Mouse (Mus musculus): ENCODE measurements at regions not wholly inside any gene's neighbourhood (a gene's known extent, or its start where the extent isn't known, plus 50 kb on each side); places are given as distances from the start of the nearest gene placed in this dataset.

DNA sequence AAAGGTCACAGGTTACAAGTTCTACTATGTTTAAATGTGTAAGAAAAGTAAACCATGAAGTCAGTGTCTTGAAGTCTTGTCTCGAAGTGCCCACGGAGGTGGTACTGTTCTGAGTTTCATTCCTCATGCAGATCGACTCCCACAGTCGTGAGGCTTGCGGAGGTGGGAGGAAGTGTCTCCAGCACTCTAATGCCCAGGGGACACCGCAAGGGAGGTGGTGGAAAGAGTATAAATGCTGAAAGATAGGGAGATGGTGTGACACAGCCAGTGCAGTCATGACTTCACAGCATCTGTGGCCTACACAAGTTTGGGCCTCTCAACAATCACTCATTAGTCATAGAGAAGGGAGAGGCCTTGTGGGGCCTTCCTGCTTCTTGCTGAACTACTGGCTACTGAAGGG is 112.8 kb upstream of the Adra1d start:
- DNase-seq (ENCODE audit: low spot score in 2 of 2), result no peak

DNA sequence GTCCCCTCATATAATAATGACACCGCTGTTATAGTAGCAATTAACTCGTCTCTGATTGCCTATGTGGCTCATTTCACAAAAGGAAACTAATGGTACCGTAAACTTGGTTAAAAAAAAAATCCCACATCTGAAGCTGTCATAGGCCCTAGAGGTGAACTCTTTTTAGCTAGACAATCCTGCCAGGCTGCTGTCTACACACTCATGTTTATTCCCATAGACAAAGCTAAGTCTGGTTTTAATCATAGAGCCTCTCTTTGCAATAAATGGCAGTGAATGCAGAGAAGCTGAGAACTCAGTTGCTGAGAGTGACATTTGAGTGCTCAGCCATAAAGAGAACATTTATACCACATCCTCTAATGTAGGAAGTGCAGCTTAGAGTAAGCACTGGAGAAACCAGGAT is 111.3 kb upstream of the Adra1d start:
- DNase-seq (ENCODE audit: low spot score in 2 of 2), result no peak

DNA sequence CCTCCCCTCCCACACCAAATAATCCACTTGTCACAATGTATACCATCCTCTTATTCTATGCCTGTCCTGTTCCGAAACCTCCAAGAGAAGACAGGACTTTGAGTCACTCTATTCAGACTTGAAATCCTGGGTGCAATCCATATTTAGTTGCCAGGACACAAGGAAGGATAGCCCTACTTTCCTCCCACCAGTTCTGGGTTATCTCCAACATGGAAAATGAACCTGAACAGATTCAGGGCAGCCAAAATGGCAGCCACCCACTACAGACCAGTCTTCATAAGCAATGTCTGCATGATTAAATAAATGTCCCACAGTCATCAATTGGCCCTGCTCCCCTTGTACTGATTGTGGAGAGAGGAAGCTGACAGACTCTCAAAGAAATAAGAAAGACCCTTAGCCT is 110.6 kb upstream of the Adra1d start:
- DNase-seq (ENCODE audit: low spot score in 2 of 2), result no peak

DNA sequence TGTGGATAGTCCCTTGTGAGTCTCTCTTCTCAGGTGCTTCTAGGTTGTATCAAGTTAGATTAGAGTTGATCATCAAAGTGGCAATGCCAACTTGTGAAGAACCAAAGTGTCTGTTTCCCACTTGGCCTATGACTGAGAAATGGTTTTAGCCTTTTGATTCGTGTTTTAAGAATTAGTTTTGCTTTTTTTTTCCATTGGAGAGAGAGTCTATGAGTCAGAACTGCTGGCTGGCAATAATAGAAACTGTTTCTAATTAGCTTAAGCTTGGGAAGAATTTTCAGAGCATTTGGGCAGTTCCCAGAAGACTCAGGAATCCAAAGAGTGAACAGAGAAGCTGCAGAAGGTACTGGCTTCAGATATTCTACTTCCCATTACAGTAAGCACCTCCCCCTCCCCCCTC is 110.1 kb upstream of the Adra1d start:
- no peak for DNase-seq (ENCODE audit: low spot score in 2 of 2)

DNA sequence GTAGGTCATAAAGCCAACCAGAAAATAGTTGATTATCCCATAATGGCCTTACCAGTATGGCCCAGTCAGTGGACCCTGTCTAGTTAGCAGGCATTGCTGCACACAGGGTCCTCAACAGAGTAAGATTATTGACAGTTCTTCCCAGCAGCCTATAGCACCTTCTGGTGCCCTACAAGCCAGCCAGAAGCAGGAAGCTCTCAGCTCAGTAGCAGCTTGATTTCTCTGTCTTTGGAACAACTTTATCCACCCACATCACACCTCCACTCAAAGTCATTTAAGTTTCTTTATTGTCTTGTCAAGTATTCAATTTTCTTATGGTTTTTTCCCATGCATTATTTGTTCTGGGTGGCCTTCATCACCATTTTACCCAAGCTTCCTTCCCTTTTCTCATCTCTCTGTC is 108.8 kb upstream of the Adra1d start:
- DNase-seq (ENCODE audit: low spot score in 2 of 2), result no peak

DNA sequence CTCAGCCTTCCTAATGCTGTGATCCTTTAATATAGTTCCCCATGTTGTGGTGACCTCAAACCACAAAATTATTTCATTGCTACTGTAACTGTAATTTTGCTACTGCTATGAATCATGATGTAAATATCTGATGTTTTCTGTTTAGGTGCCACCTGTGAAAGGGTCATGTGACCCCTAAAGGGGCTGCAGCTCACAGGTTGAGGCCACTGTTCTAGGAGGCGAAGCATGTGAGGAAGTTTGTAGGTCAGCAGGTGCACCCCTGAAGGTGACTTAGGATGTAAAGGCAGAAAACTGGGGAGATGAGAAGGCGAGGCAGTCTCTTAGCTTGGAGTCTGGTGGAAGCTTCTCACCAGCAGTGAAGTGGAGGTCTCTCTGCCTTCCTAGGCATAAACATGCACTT is 105.8 kb upstream of the Adra1d start:
- DNase-seq (ENCODE audit: low spot score in 2 of 2), result no peak

DNA sequence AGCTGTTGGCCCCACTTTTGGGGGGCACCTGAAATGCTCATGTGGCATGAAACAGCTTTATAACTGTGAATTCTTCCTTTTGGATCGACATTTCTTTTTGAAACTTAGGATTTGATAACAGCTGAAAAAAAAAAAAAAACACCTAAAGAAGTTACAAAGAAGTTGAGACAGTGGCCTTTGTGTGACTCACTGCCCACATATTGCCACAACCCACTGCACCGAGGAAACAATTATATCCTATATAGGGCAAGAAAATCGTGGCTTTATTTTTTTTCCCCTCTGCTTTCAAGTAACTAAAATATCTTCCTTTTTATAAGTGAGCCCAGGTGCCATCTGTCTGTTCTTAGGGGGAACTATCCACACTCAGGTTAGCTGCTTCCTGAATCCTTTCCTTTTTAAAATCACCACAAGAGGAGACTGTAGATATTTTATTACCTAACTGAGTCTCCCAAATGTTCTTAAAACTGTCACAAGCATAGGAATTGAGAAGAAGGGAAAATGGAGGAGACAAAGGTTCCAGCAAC is 104.8 kb upstream of the Adra1d start:
- DNase-seq (ENCODE audit: low spot score in 2 of 2), result no peak

DNA sequence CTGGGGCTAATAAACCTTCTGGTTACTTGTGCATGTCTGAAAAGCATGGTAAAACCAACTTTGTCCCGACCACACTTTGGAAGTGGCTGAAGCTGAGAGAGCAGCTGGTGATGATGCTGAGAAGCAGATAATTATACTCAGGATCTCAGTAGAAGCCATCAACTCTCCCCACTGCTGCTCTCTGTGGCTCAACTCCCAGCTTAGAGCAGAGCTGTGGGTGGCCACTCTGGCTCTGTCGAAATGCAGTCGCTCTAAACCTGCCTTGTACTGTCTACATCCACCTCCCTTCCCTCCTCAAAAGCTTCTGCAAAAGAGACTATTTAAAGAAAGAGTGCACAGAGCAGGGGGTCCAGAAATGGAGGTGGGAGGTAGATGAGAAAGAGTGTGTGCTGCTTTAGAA is 102.5 kb upstream of the Adra1d start:
- DNase-seq (ENCODE audit: low spot score in 2 of 2), result no peak

DNA sequence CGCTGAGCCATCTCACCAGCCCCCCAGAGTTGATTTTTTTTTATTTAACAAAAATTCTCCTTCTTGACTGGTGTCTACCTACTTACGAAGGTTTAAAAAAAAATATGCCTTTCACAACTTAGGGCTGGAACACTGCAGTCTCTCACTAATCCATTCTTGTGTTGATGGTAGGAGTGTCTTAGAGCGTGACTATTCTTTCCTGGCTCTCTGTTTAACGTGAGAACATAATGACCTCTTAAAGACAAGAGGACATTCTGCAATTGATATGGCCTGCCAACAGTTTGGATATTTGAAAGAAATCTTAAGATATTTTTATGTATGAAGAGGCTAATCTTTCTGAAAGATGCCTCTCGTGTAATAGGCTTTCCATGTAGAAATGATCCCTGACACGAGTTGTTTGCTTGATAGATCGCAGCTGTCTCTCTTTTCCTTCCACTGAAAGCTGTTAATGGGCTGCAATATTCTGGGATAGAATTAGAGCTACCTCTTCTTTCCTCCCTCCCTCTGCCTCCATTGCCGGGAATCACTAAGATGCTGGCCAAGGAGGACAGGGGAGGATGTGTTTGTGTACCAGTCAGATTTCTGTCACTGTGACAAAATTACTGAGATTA is 101.2 kb upstream of the Adra1d start:
- no peak for DNase-seq (ENCODE audit: low spot score in 2 of 2)

DNA sequence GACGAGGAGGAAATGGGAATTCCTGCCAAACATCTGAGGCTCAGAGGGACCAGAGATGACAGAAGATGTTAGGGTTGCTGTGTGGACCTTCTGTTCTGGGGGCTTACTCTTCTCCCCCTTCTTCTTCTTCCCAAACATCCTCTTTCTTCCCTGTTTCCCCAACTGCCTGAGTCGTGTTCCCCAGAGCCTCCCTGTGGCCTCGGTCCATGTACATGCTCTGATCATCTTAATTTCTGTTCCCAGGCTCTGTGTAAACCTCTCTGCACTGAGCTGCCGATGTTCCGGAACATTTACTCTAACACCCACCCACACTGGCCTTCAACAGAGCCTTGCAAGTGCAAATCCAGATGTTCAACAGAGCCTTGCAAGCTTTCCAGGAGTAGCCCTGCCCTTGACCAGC is 90.1 kb upstream of the Adra1d start:
- DNase-seq (ENCODE audit: low spot score in 2 of 2), result no peak

DNA sequence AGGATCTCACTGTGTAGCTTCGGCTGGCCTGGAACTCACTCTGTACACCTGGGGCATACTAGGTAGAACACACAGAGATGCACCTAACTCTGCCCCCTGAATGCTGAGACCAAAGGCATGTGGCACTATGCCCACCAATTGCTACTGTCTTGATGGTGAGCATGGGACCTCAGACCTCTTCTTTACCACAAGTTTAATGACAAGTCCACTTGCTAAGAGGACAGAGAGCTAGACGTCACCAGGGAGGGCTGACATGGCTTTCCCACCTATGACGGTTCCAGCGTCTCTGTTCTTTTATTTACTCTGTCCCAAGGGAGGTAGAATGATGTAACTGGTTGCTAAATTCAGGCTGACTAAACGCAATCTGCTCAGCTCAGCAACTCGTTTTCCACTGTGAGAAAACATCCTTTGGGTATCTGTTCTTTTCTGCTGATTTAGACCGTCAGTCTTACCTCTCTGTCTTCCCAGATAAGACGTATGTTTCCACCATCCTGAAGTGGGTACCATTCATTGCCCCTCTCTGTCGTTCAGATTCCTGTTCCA is 88.6 kb upstream of the Adra1d start:
- no peak for DNase-seq (ENCODE audit: low spot score in 2 of 2)

DNA sequence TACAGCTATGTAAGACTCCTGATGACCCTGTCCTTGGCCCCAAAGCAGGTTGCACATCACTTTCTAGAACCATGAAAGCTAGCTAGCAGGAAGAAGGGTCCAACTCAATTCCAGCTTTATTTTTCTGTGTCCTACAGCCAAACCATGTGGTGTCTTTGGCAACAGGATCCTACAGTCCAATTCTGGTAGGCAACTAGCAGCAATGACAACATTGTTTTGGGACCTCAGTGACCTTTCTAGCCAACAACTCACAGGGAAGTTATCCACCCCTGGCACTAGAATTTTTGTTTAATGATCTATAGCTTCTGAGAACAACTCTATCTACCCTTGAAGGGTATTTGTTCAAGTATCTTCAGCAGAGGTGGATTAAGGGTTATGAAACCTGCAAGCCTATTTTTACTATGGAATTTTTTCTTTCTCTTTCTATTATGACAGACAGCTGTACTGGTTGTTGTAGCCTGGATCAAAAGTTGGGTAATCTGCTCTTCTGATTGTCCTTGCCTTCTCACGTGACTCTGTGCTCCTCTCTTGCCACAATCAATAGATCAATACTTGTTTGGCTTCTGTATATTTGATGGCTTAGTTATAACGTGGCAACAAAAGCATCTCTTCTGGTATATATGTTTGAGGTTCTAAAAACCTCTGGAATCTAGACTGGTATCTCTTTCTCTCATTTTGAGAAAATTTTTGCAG is 82.2 kb upstream of the Adra1d start:
- DNase-seq (ENCODE audit: low spot score in 2 of 2), result no peak

DNA sequence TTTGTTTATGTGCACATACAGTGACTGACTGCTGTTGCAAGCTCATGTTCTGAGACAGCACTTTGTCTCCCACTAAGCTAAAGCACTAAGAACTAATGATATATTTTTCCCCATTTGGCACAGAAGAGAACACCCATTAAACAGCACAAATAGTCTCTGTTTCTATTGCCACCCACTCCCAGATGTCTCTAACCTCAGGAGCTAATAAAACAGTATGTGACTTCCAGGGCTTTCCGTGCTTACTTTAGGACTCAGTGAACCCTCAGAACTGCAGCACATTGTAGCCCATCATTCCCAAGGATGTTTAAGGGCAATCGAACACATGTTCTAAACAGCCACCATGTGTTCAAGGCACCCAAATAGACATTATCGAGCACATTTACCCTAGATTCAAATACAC is 80.4 kb upstream of the Adra1d start:
- no peak for DNase-seq (ENCODE audit: low spot score in 2 of 2)

DNA sequence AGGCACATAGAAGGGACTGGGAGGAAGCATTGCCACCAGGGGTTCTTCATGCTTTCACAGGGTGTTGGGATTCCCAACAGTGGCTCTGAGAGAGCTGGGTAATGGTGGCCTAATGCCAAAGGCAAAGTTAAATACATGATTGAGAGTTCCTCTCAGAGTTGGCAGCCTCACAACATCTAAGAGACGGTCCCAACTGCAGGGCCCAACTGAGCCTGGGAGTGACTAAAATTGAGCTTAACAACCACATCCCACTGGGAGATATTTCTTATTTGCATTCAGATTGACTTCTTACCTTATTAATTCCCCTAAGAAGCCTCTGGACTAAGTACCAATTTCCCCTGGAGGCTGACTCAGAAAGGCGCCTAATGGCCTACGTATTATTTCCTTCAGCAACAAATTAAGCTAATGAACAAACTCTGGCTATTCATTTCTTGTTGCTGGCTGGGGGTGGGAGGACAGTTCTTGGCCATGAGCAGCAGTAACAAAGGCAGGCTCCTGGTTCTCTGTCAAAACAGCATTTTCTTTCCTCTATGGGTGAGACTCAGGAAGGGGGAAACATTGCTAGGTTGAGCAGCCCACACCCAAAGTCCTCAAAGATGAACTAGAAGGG is 77.0 kb upstream of the Adra1d start:
- no peak for DNase-seq (ENCODE audit: low spot score in 2 of 2)

DNA sequence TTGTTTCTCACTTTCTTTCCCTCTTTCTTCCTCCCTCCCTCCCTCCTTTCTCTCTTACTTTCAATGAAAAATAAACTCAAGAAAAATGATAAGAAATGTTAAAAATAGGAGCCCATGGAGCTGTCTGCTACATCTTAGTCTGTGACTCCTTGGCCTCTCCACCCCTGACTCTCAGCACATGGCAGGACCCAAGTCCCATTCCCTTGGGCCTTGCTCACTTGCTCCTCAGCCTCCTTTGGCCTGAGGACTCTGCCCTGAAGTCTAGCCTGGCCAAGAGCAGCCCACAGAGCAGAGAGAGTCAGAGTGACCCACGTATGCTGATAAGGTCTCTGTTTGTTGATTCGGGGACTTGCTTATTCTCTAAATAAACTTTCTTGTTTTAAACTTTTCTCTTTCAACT is 73.7 kb upstream of the Adra1d start:
- DNase-seq (ENCODE audit: low spot score in 2 of 2), result no peak

DNA sequence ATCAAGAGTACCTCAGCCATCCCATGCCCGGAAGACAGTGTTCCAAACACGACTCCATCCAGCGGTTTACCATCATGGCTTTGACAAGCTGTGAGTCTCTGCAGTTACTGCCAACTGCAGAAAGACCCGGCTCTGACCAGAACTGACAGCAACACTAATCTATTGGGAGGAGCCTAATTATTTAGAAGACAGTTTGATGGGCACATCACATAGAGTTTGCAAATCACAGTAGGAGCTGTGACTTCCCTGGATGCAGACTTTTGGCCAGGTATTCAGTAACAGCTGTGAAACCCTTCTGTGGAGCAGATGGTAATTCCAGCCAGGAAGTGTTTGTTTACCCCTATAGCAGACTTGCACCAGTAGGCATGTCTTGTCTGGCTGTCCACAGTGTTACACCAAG is 55.8 kb upstream of the Adra1d start:
- DNase-seq (ENCODE audit: low spot score in 2 of 2), result no peak

DNA sequence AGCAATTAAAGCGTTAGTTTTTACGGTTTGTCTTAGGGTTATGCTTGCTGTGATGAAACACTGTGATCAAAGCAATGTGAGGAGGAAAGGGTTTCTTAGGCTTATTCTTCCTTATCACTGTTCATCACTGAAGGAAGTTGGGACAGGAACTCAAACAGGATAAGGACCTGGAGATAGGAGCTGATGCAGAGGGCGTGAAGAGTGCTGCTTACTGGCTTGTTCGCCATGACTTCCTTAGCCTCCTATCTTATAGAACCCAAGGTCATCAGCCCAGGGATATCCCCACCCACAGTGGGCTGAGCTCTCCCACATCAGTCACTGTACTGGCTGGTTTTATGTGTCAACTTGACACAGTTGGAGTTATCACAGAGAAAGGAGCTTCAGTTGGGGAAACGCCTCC is 50.4 kb upstream of the Adra1d start:
- no peak for DNase-seq (ENCODE audit: low spot score in 2 of 2)
